Mouse (Mus musculus): ENCODE measurements at regions not wholly inside any gene's neighbourhood (a gene's known extent, or its start where the extent isn't known, plus 50 kb on each side); places are given as distances from the start of the nearest gene placed in this dataset.

- TF ChIP-seq CTCF (IDR thresholded peaks at IDR 0.05; ENCODE audit: borderline replicate concordance, insufficient read depth, low read length) = no peak
- TF ChIP-seq POLR2A (IDR thresholded peaks at IDR 0.05; ENCODE audit: low read depth, low read length) = no peak
Observed at GRCm38 (mm10) chr5:12914395-12914794, 210.8 kb upstream of the Sema3a start.

All from embryonic fibroblast, embryonic 13.5 days (primary cell).